Mouse (Mus musculus) embryonic facial prominence, embryonic 11.5 days (tissue): ENCODE measurements around the gene Morn1. TPM values are rescaled to one million over a fixed set of nuclear protein-coding genes. Genes with fewer than 3 reads are reported as not detected.

Source experiments
- ATAC-seq: fragments of 200-750 bp; cut with Nextera tagmentation; replicated peaks from 2 replicates; pipeline ENCODE4 v1.8.0; 2017; ENCODE audit warnings: low read depth; ENCODE audit not compliant: insufficient number of reproducible peaks, low FRiP score, low TSS enrichment
- DNase-seq: peaks from one replicate; pipeline ENCODE4 v3.0.0-alpha.2; 2015; ENCODE audit warnings: low spot score
- H3K27ac ChIP-seq: fragments of 300-500 bp; sonication (generic); replicated peaks from 2 replicates; pipeline ENCODE4 v1.5.1; 2014; ENCODE audit warnings: mild to moderate bottlenecking, low read depth, low read length, control low read depth
- H3K27me3 ChIP-seq: fragments of 300-500 bp; sonication (generic); 2 replicates; pipeline ENCODE4 v1.6.1; 2014; ENCODE audit warnings: mild to moderate bottlenecking, low read length, moderate library complexity, mixed read lengths; ENCODE audit not compliant: control insufficient read depth, insufficient read depth
- H3K36me3 ChIP-seq: fragments of 300-500 bp; sonication (generic); replicated peaks from 2 replicates; pipeline ENCODE4 v1.6.1; 2014; ENCODE audit warnings: low read depth, mild to moderate bottlenecking, low read length, moderate library complexity, mixed read lengths; ENCODE audit not compliant: control insufficient read depth, insufficient read depth
- H3K4me1 ChIP-seq: fragments of 300-500 bp; sonication (generic); 2 replicates; pipeline ENCODE4 v1.6.1; 2014; ENCODE audit warnings: low read length, mixed read lengths; ENCODE audit not compliant: control insufficient read depth, insufficient read depth
- H3K4me2 ChIP-seq: fragments of 300-500 bp; sonication (generic); 2 replicates; pipeline ENCODE4 v1.6.1; 2014; ENCODE audit warnings: low read depth, mild to moderate bottlenecking, control low read depth, low read length, moderate library complexity
- H3K4me3 ChIP-seq: fragments of 300-500 bp; sonication (generic); 2 replicates; pipeline ENCODE4 v1.5.1; 2014; ENCODE audit warnings: low read depth, low read length, control low read depth
- H3K9ac ChIP-seq: fragments of 300-500 bp; sonication (generic); replicated peaks from 2 replicates; pipeline ENCODE4 v1.6.1; 2014; ENCODE audit warnings: mild to moderate bottlenecking, control low read depth, low read length
- H3K9me3 ChIP-seq: fragments of 300-500 bp; sonication (generic); replicated peaks from 2 replicates; pipeline ENCODE4 v1.6.1; 2016; ENCODE audit warnings: mild to moderate bottlenecking, low read length, inconsistent platforms, mixed read lengths; ENCODE audit not compliant: control insufficient read depth
- WGBS: fragments of 180-500 bp; shearing (Covaris S2); extraction: QIAGEN DNeasy Blood & Tissue Kit; methylation state at CpG from one replicate; pipeline ENCODE4 v1.1.7; 2014; 5-methylcytosine and 5-hydroxymethylcytosine counted together
- polyA plus RNA-seq: library from polyadenylated mRNA; unstranded; fragments of >200 nt; fragmentation: Nextera tagmentation; extraction: Ambion mirVana; gene quantifications from 2 replicates; pipeline ENCODE4 v1.2.1, GENCODE M21; 2014

Gene Morn1
- polyA plus RNA-seq, 1 experiment from 2014 or later: 3.5 TPM

GRCm38 (mm10) chr4:155137891-155138290, 51.5 kb downstream of the Morn1 start:
- Histone ChIP-seq H3K27ac (no peak overlapping the region), H3K9me3 (no peaks in the 10 kb centered on the region), H3K9ac (no peak overlapping the region), H3K27me3 (no peaks in the 10 kb centered on the region), H3K36me3 (no peaks in the 10 kb centered on the region), H3K4me3 (no peak overlapping the region), H3K4me1 (peaks cover 19% of the 10 kb centered on the region), H3K4me2 (no peak overlapping the region)
- 90% methylated on average over 7 of the region's 7 CpGs for WGBS
- ATAC-seq (no peak), DNase-seq (no peak)

GRCm38 (mm10) chr4:155138451-155138850, 52.1 kb downstream of the Morn1 start:
- no peaks in the 10 kb centered on the region for H3K27me3 ChIP-seq
- DNase-seq (no peak), ATAC-seq (no peak)
- H3K4me2 ChIP-seq: no peak overlapping the region
- H3K9me3 ChIP-seq: no peaks in the 10 kb centered on the region
- no peak overlapping the region for H3K27ac ChIP-seq
- WGBS: 74% methylated on average over 8 of the region's 8 CpGs
- H3K4me3 ChIP-seq: no peak overlapping the region
- H3K36me3 ChIP-seq: no peaks in the 10 kb centered on the region
- H3K4me1 ChIP-seq: peaks cover 17% of the 10 kb centered on the region
- no peak overlapping the region for H3K9ac ChIP-seq

- DNase-seq: no peak
- Histone ChIP-seq H3K9me3 (no peaks in the 10 kb centered on the region), H3K4me3 (no peak overlapping the region), H3K4me1 (peaks cover 11% of the 10 kb centered on the region), H3K36me3 (no peaks in the 10 kb centered on the region), H3K27me3 (no peaks in the 10 kb centered on the region), H3K27ac (no peak overlapping the region), H3K9ac (no peak overlapping the region), H3K4me2 (no peak overlapping the region)
- no peak for ATAC-seq
- WGBS: 77% methylated on average over 12 of the region's 12 CpGs
Observed at GRCm38 (mm10) chr4:155139281-155140045, 53.1 kb downstream of the Morn1 start.

- H3K27ac ChIP-seq: no peak overlapping the region
- H3K9ac ChIP-seq: no peak overlapping the region
- WGBS: 71% methylated on average over 2 of the region's 2 CpGs
- ATAC-seq (no peak), DNase-seq (no peak)
- H3K36me3 ChIP-seq: no peaks in the 10 kb centered on the region
- no peaks in the 10 kb centered on the region for H3K27me3 ChIP-seq
- no peak overlapping the region for H3K4me2 ChIP-seq
- no peaks in the 10 kb centered on the region for H3K9me3 ChIP-seq
- peaks cover 13% of the 10 kb centered on the region for H3K4me1 ChIP-seq
- no peak overlapping the region for H3K4me3 ChIP-seq
Observed at GRCm38 (mm10) chr4:155140150-155140549, 53.8 kb downstream of the Morn1 start.

GRCm38 (mm10) chr4:155140795-155141265, 54.5 kb downstream of the Morn1 start:
- ATAC-seq (no peak), DNase-seq (no peak)
- no peak overlapping the region for H3K27ac ChIP-seq
- no peak overlapping the region for H3K4me3 ChIP-seq
- H3K9me3 ChIP-seq: no peaks in the 10 kb centered on the region
- H3K27me3 ChIP-seq: no peaks in the 10 kb centered on the region
- H3K36me3 ChIP-seq: no peaks in the 10 kb centered on the region
- H3K4me2 ChIP-seq: no peak overlapping the region
- H3K4me1 ChIP-seq: peaks cover 13% of the 10 kb centered on the region
- H3K9ac ChIP-seq: no peak overlapping the region
- WGBS: 43% methylated on average over 12 of the region's 12 CpGs

GRCm38 (mm10) chr4:155142836-155143235, 56.5 kb downstream of the Morn1 start:
- no peak overlapping the region for H3K4me2 ChIP-seq
- H3K9me3 ChIP-seq: no peaks in the 10 kb centered on the region
- no peaks in the 10 kb centered on the region for H3K36me3 ChIP-seq
- no peaks in the 10 kb centered on the region for H3K27me3 ChIP-seq
- ATAC-seq (no peak), DNase-seq (no peak)
- peaks cover 13% of the 10 kb centered on the region for H3K4me1 ChIP-seq
- H3K27ac ChIP-seq: no peak overlapping the region
- H3K4me3 ChIP-seq: no peak overlapping the region
- H3K9ac ChIP-seq: no peak overlapping the region
- WGBS: 92% methylated on average over 5 of the region's 5 CpGs

GRCm38 (mm10) chr4:155143411-155143810, 57.0 kb downstream of the Morn1 start:
- peak overlapping the region; percentile 14 for H3K9ac ChIP-seq
- ATAC-seq (no peak), DNase-seq (no peak)
- H3K36me3 ChIP-seq: no peaks in the 10 kb centered on the region
- no peaks in the 10 kb centered on the region for H3K9me3 ChIP-seq
- peak overlapping the region; percentile 71 for H3K27ac ChIP-seq
- H3K4me2 ChIP-seq: no peak overlapping the region
- no peaks in the 10 kb centered on the region for H3K27me3 ChIP-seq
- H3K4me3 ChIP-seq: no peak overlapping the region
- peaks cover 13% of the 10 kb centered on the region for H3K4me1 ChIP-seq
- WGBS: 55% methylated on average over 2 of the region's 2 CpGs

GRCm38 (mm10) chr4:155143871-155144502, 57.6 kb downstream of the Morn1 start:
- Histone ChIP-seq H3K4me1 (peaks cover 13% of the 10 kb centered on the region), H3K36me3 (no peaks in the 10 kb centered on the region), H3K27ac (peak overlapping the region; percentile 71), H3K4me2 (no peak overlapping the region), H3K9ac (peak overlapping the region; percentile 14), H3K9me3 (no peaks in the 10 kb centered on the region), H3K27me3 (no peaks in the 10 kb centered on the region), H3K4me3 (no peak overlapping the region)
- peak; percentile 36; the same call in 1 of the 2 replicates for ATAC-seq
- peak; percentile 72 for DNase-seq
- 47% methylated on average over 12 of the region's 12 CpGs for WGBS
